Mouse (Mus musculus) thymus, adult 2 months (tissue): Measurements from ENCODE around the gene Zfp579.

Experiments
- CTCF ChIP-seq: fragments of 200-500 bp; IDR thresholded peaks from 2 replicates; pipeline ENCODE4 v1.5.1; 2012; ENCODE audit warnings: mild to moderate bottlenecking, control low read depth, low read length, moderate library complexity, borderline replicate concordance; ENCODE audit not compliant: control insufficient read depth, poor library complexity, insufficient read depth; ENCODE audit errors: extremely low read depth
- POLR2A ChIP-seq: fragments of 200-500 bp; IDR thresholded peaks from 2 replicates; pipeline ENCODE4 v1.6.1; 2012; ENCODE audit warnings: mild to moderate bottlenecking, low read length, control low read depth, moderate library complexity; ENCODE audit not compliant: control insufficient read depth, poor library complexity, insufficient read depth; ENCODE audit errors: extremely low read depth

DNA sequence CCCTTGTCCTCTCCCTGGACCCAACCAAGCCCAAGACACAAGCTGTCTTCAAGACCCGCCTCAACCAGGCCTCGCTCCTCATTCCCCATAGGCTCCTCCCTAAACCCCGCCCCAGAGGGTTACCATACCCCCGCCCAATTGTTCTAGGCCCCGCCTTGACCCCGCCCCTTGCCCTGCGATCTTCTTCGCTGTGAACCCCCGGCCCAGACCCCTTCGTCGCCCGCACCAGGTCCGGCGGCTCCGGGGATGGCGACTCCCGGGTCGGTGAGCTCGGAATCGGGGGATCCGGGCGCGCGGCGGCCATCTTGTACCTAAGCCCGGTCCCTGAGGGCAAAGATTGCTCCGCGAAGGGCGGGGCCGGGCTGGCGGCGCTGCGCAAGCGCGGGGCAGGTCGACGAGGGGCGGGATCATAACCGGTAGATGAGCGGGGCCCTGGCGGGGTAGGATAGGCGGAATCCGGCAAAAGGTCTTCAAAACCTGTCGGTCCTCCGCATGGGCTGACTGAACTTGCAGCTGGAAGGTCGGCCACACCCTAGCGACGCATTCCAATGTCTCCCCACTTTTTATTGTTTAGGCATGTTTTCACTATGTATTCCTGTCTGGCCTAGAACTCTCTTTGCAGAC is 42.3 kb upstream of the Zfp579 start, which contains the start of gene Zfp784:
- TF ChIP-seq CTCF: peak; percentile 42; the same call in 1 of the 2 replicates
- peak; percentile 65; the same call in 1 of the 2 replicates for TF ChIP-seq POLR2A
